Mouse (Mus musculus): ENCODE measurements around the gene Exoc7. TPM values are rescaled to one million over a fixed set of nuclear protein-coding genes. Genes with fewer than 3 reads are reported as not detected.
"Not testable (repeated sequence)": the region's sequence is repeated elsewhere in the genome, so short reads cannot be mapped to it uniquely, and the experiment has no call there.

The Exoc7 gene
- polyA plus RNA-seq, 1 experiment from 2014 or later, result 60.5 TPM

GRCm38 (mm10) chr11:116285770-116286191 is 21.3 kb downstream of the Exoc7 start:
- Histone ChIP-seq H3K9me3 (no peaks in the 10 kb centered on the region), H3K36me3 (replicated peaks) (peaks cover 37% of the 10 kb centered on the region), H3K4me3 (no peak overlapping the region), H3K27ac (no peak overlapping the region), H3K27me3 (ENCODE audit: poor library complexity, severe bottlenecking) (peaks cover 54% of the 10 kb centered on the region), H3K4me1 (peaks cover 23% of the 10 kb centered on the region)
- WGBS, result 71% methylated on average over 7 of the region's 7 CpGs
- no peak for DNase-seq (ENCODE audit: extremely low spot score, low spot score)

GRCm38 (mm10) chr11:116283982-116284381 is 23.1 kb downstream of the Exoc7 start:
- WGBS, result 63% methylated on average over 6 of the region's 6 CpGs
- no peak overlapping the region for H3K27ac ChIP-seq
- H3K36me3 ChIP-seq (replicated peaks), result peaks cover 19% of the 10 kb centered on the region
- H3K4me1 ChIP-seq, result peaks cover 23% of the 10 kb centered on the region
- H3K9me3 ChIP-seq, result no peaks in the 10 kb centered on the region
- no peak overlapping the region for H3K4me3 ChIP-seq
- DNase-seq (ENCODE audit: extremely low spot score, low spot score), result no peak
- H3K27me3 ChIP-seq (ENCODE audit: poor library complexity, severe bottlenecking), result peaks cover 67% of the 10 kb centered on the region

GRCm38 (mm10) chr11:116282912-116283521 is 24.0 kb downstream of the Exoc7 start:
- Histone ChIP-seq H3K9me3 (no peaks in the 10 kb centered on the region), H3K4me1 (peaks cover 23% of the 10 kb centered on the region), H3K4me3 (no peak overlapping the region; the same call in 1 of the 2 replicates), H3K36me3 (replicated peaks) (peaks cover 9% of the 10 kb centered on the region), H3K27ac (no peak overlapping the region), H3K27me3 (ENCODE audit: poor library complexity, severe bottlenecking) (peaks cover 67% of the 10 kb centered on the region)
- 10% methylated on average over 48 of the region's 48 CpGs for WGBS
- DNase-seq (ENCODE audit: extremely low spot score, low spot score), result no peak

DNA sequence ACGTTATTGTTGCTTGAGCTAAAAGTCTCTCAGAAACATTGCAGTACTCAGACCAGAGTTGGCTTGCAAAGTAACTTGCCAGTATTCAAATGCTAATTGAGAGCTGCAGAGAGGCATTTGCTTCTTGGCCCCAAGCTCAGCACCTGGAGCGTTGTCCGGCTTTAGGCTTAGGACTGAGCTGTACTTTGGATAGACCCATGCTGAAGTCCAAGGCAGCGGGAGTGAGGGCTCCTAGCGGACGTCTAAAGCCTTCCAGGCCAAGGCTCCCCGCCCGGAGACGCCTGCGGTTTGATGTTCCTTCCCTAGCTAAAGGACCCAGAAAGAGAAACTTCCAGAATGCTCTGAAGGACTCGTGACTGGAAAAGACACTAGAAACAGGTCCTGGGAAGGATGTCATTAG is 24.9 kb downstream of the Exoc7 start:
- H3K27me3 ChIP-seq (ENCODE audit: poor library complexity, severe bottlenecking), result peaks cover 67% of the 10 kb centered on the region
- WGBS, result 2% methylated on average over 11 of the region's 11 CpGs

DNA sequence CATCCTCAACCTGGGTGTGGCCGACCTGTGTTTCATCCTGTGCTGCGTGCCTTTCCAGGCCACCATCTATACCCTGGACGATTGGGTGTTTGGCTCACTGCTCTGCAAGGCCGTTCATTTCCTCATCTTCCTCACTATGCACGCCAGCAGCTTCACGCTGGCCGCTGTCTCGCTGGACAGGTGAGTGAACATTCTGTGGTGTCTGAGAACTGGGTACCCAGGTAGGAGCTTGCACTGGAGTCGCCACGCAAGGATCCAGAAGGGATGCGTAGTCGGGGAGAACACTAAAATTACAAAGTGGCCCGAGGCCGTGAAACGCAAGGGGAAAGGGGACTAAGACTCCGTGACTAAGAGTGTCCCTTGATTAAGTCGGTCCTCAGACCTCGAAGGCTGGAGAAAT is 25.4 kb downstream of the Exoc7 start:
- Histone ChIP-seq H3K4me1 (peaks cover 23% of the 10 kb centered on the region), H3K9me3 (no peaks in the 10 kb centered on the region), H3K27ac (no peak overlapping the region), H3K36me3 (replicated peaks) (no peaks in the 10 kb centered on the region), H3K27me3 (ENCODE audit: poor library complexity, severe bottlenecking) (peaks cover 67% of the 10 kb centered on the region), H3K4me3 (peak overlapping the region; percentile 46)
- no peak for DNase-seq (ENCODE audit: extremely low spot score, low spot score)
- 2% methylated on average over 18 of the region's 18 CpGs for WGBS

More for the DNA sequence above, 24.9 kb downstream of the Exoc7 start:
- Histone ChIP-seq H3K4me1 (peaks cover 23% of the 10 kb centered on the region), H3K27ac (no peak overlapping the region), H3K36me3 (replicated peaks) (0 out of 2 replicates have a peak, but pooled peaks cover under 1% of the 10 kb centered on the region), H3K4me3 (peak overlapping the region; percentile 46), H3K9me3 (no peaks in the 10 kb centered on the region)
- DNase-seq (ENCODE audit: extremely low spot score, low spot score), result peak; percentile 28

GRCm38 (mm10) chr11:116280751-116281663 is 26.0 kb downstream of the Exoc7 start, which contains the start of gene Galr2:
Gene Galr2, plus strand, starts transcription at chr11:116280939.
- H3K27me3 ChIP-seq (ENCODE audit: poor library complexity, severe bottlenecking), result peaks cover 65% of the 10 kb centered on the region
- WGBS, result 5% methylated on average over 48 of the region's 48 CpGs
- DNase-seq (ENCODE audit: extremely low spot score, low spot score), result no peak
- peaks cover 23% of the 10 kb centered on the region for H3K4me1 ChIP-seq
- no peak within 1 kb of the TSS for H3K27ac ChIP-seq
- no peaks in the 10 kb centered on the region for H3K9me3 ChIP-seq
- no peaks in the 10 kb centered on the region for H3K36me3 ChIP-seq (replicated peaks)
- peak within 1 kb of the TSS; percentile 46 for H3K4me3 ChIP-seq

DNA sequence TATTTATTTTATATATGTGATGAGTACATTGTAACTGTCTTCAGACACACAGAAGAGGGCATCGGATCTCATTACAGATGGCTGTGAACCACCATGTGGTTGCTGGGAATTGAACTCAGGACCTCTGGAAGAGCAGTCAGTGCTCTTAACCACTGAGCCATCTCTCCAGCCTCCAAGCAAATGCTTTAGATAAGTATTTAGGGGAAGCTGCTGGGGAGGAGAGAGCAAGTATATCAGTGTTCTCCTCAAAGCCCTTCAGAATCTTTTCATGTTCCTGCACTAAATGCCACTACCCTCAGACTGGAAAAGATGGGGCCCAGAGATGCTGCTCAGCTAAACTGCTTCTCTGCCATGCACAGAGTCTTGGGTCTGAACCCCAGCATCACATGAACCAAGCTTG is 29.8 kb downstream of the Exoc7 start:
- H3K27ac ChIP-seq; DNase-seq (ENCODE audit: extremely low spot score, low spot score): not testable (repeated sequence)
- WGBS, result 94% methylated on average over 1 of the region's 1 CpGs

DNA sequence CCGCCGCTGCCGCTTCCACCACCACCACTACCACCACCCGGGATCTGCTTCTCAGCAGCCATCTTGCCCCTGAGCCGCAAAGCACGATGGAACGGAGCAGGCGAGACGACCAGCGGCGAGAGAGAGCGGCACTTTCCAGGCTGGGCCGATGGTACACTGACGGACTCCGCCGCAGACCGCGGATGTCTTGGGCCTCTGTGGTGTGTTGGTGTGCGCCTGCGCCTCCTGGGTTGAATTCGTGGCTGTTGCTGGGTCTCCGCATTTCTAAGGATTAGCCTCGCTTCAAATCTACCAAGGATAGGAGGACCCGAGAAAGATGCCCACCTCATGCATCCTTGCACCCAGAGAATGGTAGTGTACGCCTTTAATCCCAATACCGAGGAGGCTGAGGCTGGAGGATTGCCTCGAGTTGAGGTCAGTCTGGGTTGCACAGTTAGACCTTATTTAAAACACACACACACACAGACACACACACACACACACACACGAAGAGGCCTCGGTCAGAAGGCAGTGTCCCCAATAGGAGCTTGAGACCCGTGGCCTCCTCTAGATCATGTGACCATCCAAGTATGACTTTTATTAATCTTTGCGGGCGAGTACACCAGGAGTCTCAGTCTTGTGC is 32.9 kb downstream of the Exoc7 start, which contains the start of gene Srp68:
Gene Srp68 (minus strand): TSS at position 173 of the 622 bp plus-strand sequence.
- H3K4me3 ChIP-seq, result peak within 1 kb of the TSS; percentile 97
- H3K27ac ChIP-seq, result peak within 1 kb of the TSS; percentile 93
- H3K9me3 ChIP-seq, result no peaks in the 10 kb centered on the region
- peak; percentile 91 for DNase-seq (ENCODE audit: extremely low spot score, low spot score)
- peaks cover 29% of the 10 kb centered on the region for H3K4me1 ChIP-seq
- 6% methylated on average over 32 of the region's 32 CpGs for WGBS
- H3K27me3 ChIP-seq (ENCODE audit: poor library complexity, severe bottlenecking), result no peaks in the 10 kb centered on the region
- H3K36me3 ChIP-seq (replicated peaks), result peaks cover 34% of the 10 kb centered on the region

More for the DNA sequence above, 29.8 kb downstream of the Exoc7 start:
- H3K36me3 ChIP-seq (replicated peaks); H3K4me3 ChIP-seq; H3K9me3 ChIP-seq: not testable (repeated sequence)
- Histone ChIP-seq H3K27me3 (ENCODE audit: poor library complexity, severe bottlenecking) (peaks cover 27% of the 10 kb centered on the region), H3K4me1 (peaks cover 37% of the 10 kb centered on the region)

DNA sequence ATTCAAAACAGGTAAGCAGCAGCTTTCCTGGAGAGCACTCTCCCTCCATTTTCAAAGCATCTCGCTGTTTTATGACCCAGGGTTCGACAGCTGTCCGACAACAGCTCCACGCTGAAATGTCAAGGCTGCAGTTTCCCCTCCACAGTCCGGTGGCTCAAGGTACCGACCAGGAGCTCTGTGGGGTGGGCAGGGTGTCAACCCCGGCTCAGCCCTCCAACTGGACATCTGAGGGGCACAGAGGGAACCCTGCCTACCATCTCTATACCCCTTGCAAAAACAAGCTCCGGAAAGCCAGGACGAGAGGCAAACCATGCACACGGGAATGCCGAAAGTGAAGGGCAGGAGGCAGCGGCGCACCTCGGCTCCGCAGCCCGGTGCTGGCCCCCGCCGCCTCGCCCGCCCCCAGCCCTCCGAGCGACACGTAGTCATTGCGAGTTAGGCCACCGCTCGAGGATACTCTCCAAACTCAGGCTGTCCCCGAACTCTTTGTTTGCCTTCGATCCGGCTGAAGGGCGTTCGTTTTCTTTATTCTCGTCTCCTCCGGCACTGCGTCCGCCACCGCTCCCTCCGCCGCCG is 33.5 kb downstream of the Exoc7 start:
- WGBS, result 1% methylated on average over 39 of the region's 39 CpGs
- Histone ChIP-seq H3K27ac (peak overlapping the region; percentile 93), H3K4me3 (peak overlapping the region; percentile 97), H3K36me3 (replicated peaks) (peaks cover 40% of the 10 kb centered on the region), H3K4me1 (peaks cover 29% of the 10 kb centered on the region), H3K27me3 (ENCODE audit: poor library complexity, severe bottlenecking) (no peaks in the 10 kb centered on the region), H3K9me3 (no peaks in the 10 kb centered on the region)
- no peak for DNase-seq (ENCODE audit: extremely low spot score, low spot score)

- peak overlapping the region; percentile 93 for H3K27ac ChIP-seq
- no peaks in the 10 kb centered on the region for H3K9me3 ChIP-seq
- WGBS, result 67% methylated on average over 12 of the region's 12 CpGs
- no peak for DNase-seq (ENCODE audit: extremely low spot score, low spot score)
- H3K4me3 ChIP-seq, result peak overlapping the region; percentile 97
- H3K4me1 ChIP-seq, result peaks cover 29% of the 10 kb centered on the region
- H3K36me3 ChIP-seq (replicated peaks), result peaks cover 48% of the 10 kb centered on the region
- H3K27me3 ChIP-seq (ENCODE audit: poor library complexity, severe bottlenecking), result no peaks in the 10 kb centered on the region
These were observed 34.2 kb downstream of the Exoc7 start for GRCm38 (mm10) chr11:116272589-116273468.

DNA sequence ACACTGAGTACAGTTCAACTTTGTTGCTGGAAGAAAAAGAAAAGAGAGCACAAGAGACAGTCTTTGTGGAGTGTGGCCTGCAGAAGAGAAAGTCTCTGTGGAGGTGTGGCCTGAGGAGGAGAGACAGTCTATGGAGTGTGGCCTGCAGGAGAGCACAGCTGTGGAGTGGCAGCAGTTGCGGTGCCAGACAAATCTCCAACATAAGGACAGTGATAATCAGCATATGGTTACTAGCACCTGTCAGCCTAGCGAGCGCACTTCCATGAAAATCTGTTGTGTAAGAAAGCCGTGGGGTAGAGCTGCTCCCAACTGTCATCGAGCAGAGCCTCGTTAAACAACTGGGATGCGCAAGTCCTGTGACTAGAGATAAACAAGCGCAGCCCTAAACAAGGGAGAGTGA is 37.5 kb downstream of the Exoc7 start:
- Histone ChIP-seq H3K27me3 (ENCODE audit: poor library complexity, severe bottlenecking) (no peaks in the 10 kb centered on the region), H3K4me1 (peaks cover 24% of the 10 kb centered on the region), H3K4me3 (no peak overlapping the region), H3K27ac (no peak overlapping the region), H3K9me3 (no peaks in the 10 kb centered on the region), H3K36me3 (replicated peaks) (peaks cover 80% of the 10 kb centered on the region)
- no peak for DNase-seq (ENCODE audit: extremely low spot score, low spot score)
- 94% methylated on average over 8 of the region's 8 CpGs for WGBS

Data from forebrain, embryonic 10.5 days (tissue).